Mouse (Mus musculus) hindbrain, embryonic 14.5 days (tissue): ENCODE results near the gene Hist1h2ba. TPM values are rescaled to one million over a fixed set of nuclear protein-coding genes. Genes with fewer than 3 reads are reported as not detected.

Experiments
- ATAC-seq: fragments of 200-750 bp; cut with Nextera tagmentation; 2 replicates; pipeline ENCODE4 v1.8.0; 2017; ENCODE audit warnings: moderate number of reproducible peaks, mild to moderate bottlenecking, moderate TSS enrichment, moderate library complexity; ENCODE audit not compliant: low FRiP score
- DNase-seq: peaks from one replicate; pipeline ENCODE4 v3.0.0-alpha.2; 2015; ENCODE audit warnings: low spot score
- H3K27ac ChIP-seq: fragments of 300-500 bp; sonication (generic); 2 replicates; pipeline ENCODE4 v1.5.1; 2014; ENCODE audit warnings: mild to moderate bottlenecking, moderate library complexity
- H3K27me3 ChIP-seq: fragments of 300-500 bp; sonication (generic); 2 replicates; pipeline ENCODE4 v1.6.1; 2014; ENCODE audit warnings: mild to moderate bottlenecking, low read length, mixed read lengths; ENCODE audit not compliant: control insufficient read depth, insufficient read depth
- H3K36me3 ChIP-seq: fragments of 300-500 bp; sonication (generic); replicated peaks from 2 replicates; pipeline ENCODE4 v1.6.1; 2014; ENCODE audit not compliant: control insufficient read depth, insufficient read depth
- H3K4me1 ChIP-seq: fragments of 300-500 bp; sonication (generic); replicated peaks from 2 replicates; pipeline ENCODE4 v1.6.1; 2014; ENCODE audit warnings: antibody characterized with exemption, low read length, mixed read lengths; ENCODE audit not compliant: control insufficient read depth, insufficient read depth
- H3K4me2 ChIP-seq: fragments of 300-500 bp; sonication (generic); replicated peaks from 2 replicates; pipeline ENCODE4 v1.6.1; 2014; ENCODE audit warnings: mild to moderate bottlenecking, moderate library complexity
- H3K4me3 ChIP-seq: fragments of 300-500 bp; sonication (generic); replicated peaks from 2 replicates; pipeline ENCODE4 v1.5.1; 2014; ENCODE audit warnings: mild to moderate bottlenecking, low read length
- H3K9ac ChIP-seq: fragments of 300-500 bp; sonication (generic); 2 replicates; pipeline ENCODE4 v1.6.1; 2014
- H3K9me3 ChIP-seq: fragments of 300-500 bp; sonication (generic); 2 replicates; pipeline ENCODE4 v1.6.1; 2016; ENCODE audit warnings: low read length; ENCODE audit not compliant: control insufficient read depth
- WGBS: fragments of 180-500 bp; shearing (Covaris S2); extraction: QIAGEN DNeasy Blood & Tissue Kit; methylation state at CpG from one replicate; pipeline ENCODE4 v1.1.7; 2014; 5-methylcytosine and 5-hydroxymethylcytosine counted together
- microRNA-seq: library from miRNA; unstranded; fragments of <30 nt; microRNA quantifications from one replicate; pipeline ENCODE4, GENCODE M21; 2016
- polyA plus RNA-seq: library from polyadenylated mRNA; unstranded; fragments of >200 nt; fragmentation: Nextera tagmentation; extraction: Ambion mirVana; gene quantifications from 2 replicates; pipeline ENCODE4 v1.2.1, GENCODE M21; 2014

Gene Hist1h2ba
- polyA plus RNA-seq, 1 experiment from 2014 or later, result not detected

DNA sequence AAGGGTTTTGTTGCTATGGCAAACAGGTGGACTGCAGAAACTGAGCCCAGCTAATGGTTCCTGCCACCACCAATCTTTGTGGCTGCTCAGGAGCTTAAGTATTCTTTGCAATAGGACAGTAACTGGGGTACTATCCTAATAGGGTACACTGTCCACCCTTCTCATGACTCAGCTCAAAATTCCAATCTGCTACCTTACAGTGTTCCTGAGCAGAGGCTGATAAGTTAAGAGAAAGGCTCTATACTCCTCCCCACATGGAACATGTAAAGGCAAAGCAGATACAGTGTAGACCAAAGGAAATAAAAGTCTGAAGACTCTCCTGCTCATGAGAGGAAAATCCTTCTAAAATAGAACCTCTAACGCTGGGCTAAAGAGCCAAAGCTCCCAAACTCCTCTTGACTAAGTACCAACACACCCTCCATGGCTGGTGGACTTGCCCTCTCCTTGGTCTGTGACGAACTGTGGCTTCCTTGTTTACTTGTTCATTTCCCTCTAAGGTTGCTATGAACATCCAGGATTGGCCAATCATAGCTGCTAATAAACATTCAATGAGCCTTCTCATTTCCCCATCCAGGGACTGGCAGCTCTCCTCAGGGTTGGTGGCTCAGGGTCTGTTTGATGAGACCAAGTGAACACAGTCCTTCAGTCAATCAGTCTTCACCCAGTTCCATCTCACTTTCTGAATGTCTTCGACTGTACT lies 46.8 kb downstream of the Hist1h2ba start:
- Histone ChIP-seq H3K36me3 (no peaks in the 10 kb centered on the region), H3K4me1 (no peaks in the 10 kb centered on the region), H3K27ac (no peak overlapping the region), H3K4me2 (no peak overlapping the region), H3K9ac (no peak overlapping the region), H3K27me3 (no peaks in the 10 kb centered on the region), H3K9me3 (no peaks in the 10 kb centered on the region), H3K4me3 (no peak overlapping the region)
- ATAC-seq (no peak), DNase-seq (no peak)
- WGBS, result 87% methylated on average over 3 of the region's 3 CpGs

DNA sequence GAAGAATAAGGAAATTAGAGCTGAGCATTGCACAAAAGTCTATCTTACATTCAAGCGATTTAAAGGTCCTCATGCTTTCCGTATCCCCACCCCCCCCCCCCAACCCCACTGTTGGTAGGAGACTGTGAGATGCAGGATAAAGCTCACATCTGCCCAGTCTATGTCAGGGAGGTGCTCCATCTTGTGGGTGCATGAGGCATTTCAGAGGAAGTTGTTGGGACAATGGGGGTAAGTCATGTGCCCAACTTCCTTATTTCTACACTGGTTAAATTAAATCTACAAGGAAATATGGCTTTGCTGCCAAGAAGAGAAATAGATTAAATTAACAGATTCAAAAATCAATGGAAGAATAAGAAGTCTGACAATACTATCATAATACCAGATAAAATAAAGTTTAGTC lies 48.4 kb downstream of the Hist1h2ba start:
- Histone ChIP-seq H3K9me3 (no peaks in the 10 kb centered on the region), H3K9ac (no peak overlapping the region), H3K27me3 (no peaks in the 10 kb centered on the region), H3K4me1 (no peaks in the 10 kb centered on the region), H3K36me3 (no peaks in the 10 kb centered on the region), H3K4me3 (no peak overlapping the region), H3K27ac (no peak overlapping the region), H3K4me2 (no peak overlapping the region)
- DNase-seq (no peak), ATAC-seq (no peak)
- WGBS, result 25% methylated on average over 2 of the region's 2 CpGs

Small RNA genes within 50 kb of the gene (microRNA-seq; reads per million reads assigned to microRNA genes)
- not detected for gene Gm44344

Other genes starting within 250 kb of the Hist1h2ba start
- gene Hist1h2bc, start 250.0 kb downstream of the Hist1h2ba start, polyA plus RNA-seq, result 14.5 and 15.1 TPM in 2 replicates
- not detected in 2 replicates for gene Hist1h1t, start 238.3 kb downstream of the Hist1h2ba start, polyA plus RNA-seq
- gene Hist1h4c, start 235.7 kb downstream of the Hist1h2ba start, polyA plus RNA-seq, result 3.0 and 3.5 TPM in 2 replicates
- 4.8 and 7.0 TPM in 2 replicates for gene Hfe, start 223.3 kb downstream of the Hist1h2ba start, polyA plus RNA-seq
- 7.2 and 8.3 TPM in 2 replicates for gene Hist1h1c, start 195.3 kb downstream of the Hist1h2ba start, polyA plus RNA-seq
- gene Hist1h3c, start 188.6 kb downstream of the Hist1h2ba start, polyA plus RNA-seq, result 1.1 TPM in 1 of 2 replicates, not detected in the other
- gene Hist1h2bb, start 187.4 kb downstream of the Hist1h2ba start, polyA plus RNA-seq, result 0.64 TPM in 1 of 2 replicates, not detected in the other
- gene Hist1h2ab, start 183.0 kb downstream of the Hist1h2ba start, polyA plus RNA-seq, result 6.7 and 9.8 TPM in 2 replicates
- gene Hist1h3b, start 181.9 kb downstream of the Hist1h2ba start, polyA plus RNA-seq, result 1.1 and 1.8 TPM in 2 replicates
- 2.1 TPM in 1 of 2 replicates, not detected in the other for gene Hist1h4b, start 177.1 kb downstream of the Hist1h2ba start, polyA plus RNA-seq
- gene Hist1h4a, start 172.9 kb downstream of the Hist1h2ba start, polyA plus RNA-seq, result 0.55 TPM in 1 of 2 replicates, not detected in the other
- 0.94 and 2.1 TPM in 2 replicates for gene Hist1h3a, start 171.8 kb downstream of the Hist1h2ba start, polyA plus RNA-seq
- gene Hist1h1a, start 170.5 kb downstream of the Hist1h2ba start, polyA plus RNA-seq, result 0.50 and 1.1 TPM in 2 replicates
- gene Trim38, start 164.2 kb downstream of the Hist1h2ba start, polyA plus RNA-seq, result not detected in 2 replicates
- gene Slc17a2, start 127.2 kb downstream of the Hist1h2ba start, polyA plus RNA-seq, result not detected in 2 replicates
- not detected in 2 replicates for gene Slc17a3, start 94.7 kb downstream of the Hist1h2ba start, polyA plus RNA-seq
- gene Slc17a1, start 66.4 kb downstream of the Hist1h2ba start, polyA plus RNA-seq, result not detected in 2 replicates
- not detected in 2 replicates for gene Slc17a4, start 19.1 kb downstream of the Hist1h2ba start, polyA plus RNA-seq
- not detected in 2 replicates for gene Hist1h2aa, start 306 bp upstream of the Hist1h2ba start, polyA plus RNA-seq
- gene Scgn, start 57.1 kb upstream of the Hist1h2ba start, polyA plus RNA-seq, result 0.63 and 1.0 TPM in 2 replicates